8 mouse cellular contexts compared by ENCODE assay signal in the genomic region with DNA sequence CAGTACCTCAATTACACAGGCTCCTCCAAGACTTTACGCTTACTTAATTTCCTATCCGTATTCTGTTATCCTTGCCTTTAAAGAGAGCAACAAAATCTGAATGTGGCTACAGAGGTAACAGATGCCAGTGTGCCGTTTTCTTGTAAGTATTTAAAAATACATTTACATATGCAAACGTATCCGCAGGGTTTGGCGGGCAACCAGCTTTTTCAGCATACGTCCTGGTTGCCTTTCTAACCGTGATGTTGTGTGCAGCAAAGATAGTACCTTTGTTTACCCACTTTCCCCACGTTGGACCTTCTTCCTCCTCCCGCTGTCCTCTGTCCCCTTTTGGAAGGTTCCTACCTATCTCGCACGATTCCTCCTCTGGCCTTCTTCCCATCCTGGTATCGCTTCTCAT. TPM values are rescaled to one million over a fixed set of nuclear protein-coding genes. Genes with fewer than 3 reads are reported as not detected.
A peak's percentile ranks its signal among the peaks of the same experiment; 100 is the strongest.
DNase-seq lines count a peak whose midpoint lies in the region; ATAC-seq and TF ChIP-seq lines count a peak whose summit lies in the region.

No protein-coding gene starts in this region.

- ATAC-seq in hindbrain, embryonic 13.5 days (ENCODE audit: low FRiP score), result no peak
- ATAC-seq in neural tube, embryonic 15.5 days (ENCODE audit: low FRiP score), result no peak

- H3K27ac ChIP-seq in layer of hippocampus, adult 2 months, result peak overlapping the region; percentile 51; the same call in 1 of the 2 replicates
- no peak overlapping the region for H3K27ac ChIP-seq in embryonic facial prominence, embryonic 10.5 days (replicated peaks)
- H3K27ac ChIP-seq in hindbrain, embryonic 13.5 days, result peak overlapping the region; percentile 90
- peak overlapping the region; percentile 84 for H3K27ac ChIP-seq in neural tube, embryonic 15.5 days (replicated peaks)

- no peak for DNase-seq in layer of hippocampus, adult 2 months (ENCODE audit: low spot score in 2 of 2)
- no peak for DNase-seq in layer of hippocampus, postnatal 14 days (ENCODE audit: low spot score in 2 of 2)
- DNase-seq in embryonic facial prominence, embryonic 10.5 days (ENCODE audit: low spot score), result no peak
- no peak for DNase-seq in adrenal gland, postnatal 14 days
- DNase-seq in gastrocnemius, postnatal 14 days, result no peak
- DNase-seq in heart, postnatal 10 days, result no peak

- intact Hi-C loops in gastrocnemius, postnatal 14 days (cut with DNase I; ENCODE audit: low total_unique reads), result no loop called here
- intact Hi-C loops in heart, postnatal 10 days (cut with DNase I), result no loop called here

- H3K4me2 ChIP-seq in hindbrain, embryonic 13.5 days, result peak overlapping the region; percentile 87
- H3K4me2 ChIP-seq in neural tube, embryonic 15.5 days, result peak overlapping the region; percentile 93

- no peak for TF ChIP-seq CTCF in layer of hippocampus, adult 2 months (conservative IDR thresholded peaks at IDR 0.05)

- peak overlapping the region; percentile 30 for H3K4me3 ChIP-seq in layer of hippocampus, adult 2 months
- H3K4me3 ChIP-seq in embryonic facial prominence, embryonic 10.5 days, result peak overlapping the region; percentile 39
- H3K4me3 ChIP-seq in hindbrain, embryonic 13.5 days, result peak overlapping the region; percentile 26
- peak overlapping the region; percentile 25 for H3K4me3 ChIP-seq in neural tube, embryonic 15.5 days (replicated peaks)

- peaks cover 83% of the 10 kb centered on the region for H3K27me3 ChIP-seq in embryonic facial prominence, embryonic 10.5 days (replicated peaks; ENCODE audit: low read depth, poor library complexity, severe bottlenecking)
- H3K27me3 ChIP-seq in hindbrain, embryonic 13.5 days, result peaks cover 67% of the 10 kb centered on the region
- H3K27me3 ChIP-seq in neural tube, embryonic 15.5 days (replicated peaks), result peaks cover 37% of the 10 kb centered on the region

- peaks cover 47% of the 10 kb centered on the region for H3K4me1 ChIP-seq in embryonic facial prominence, embryonic 10.5 days
- H3K4me1 ChIP-seq in hindbrain, embryonic 13.5 days (replicated peaks), result peaks cover 91% of the 10 kb centered on the region
- H3K4me1 ChIP-seq in neural tube, embryonic 15.5 days, result peaks cover 72% of the 10 kb centered on the region

- H3K9ac ChIP-seq in hindbrain, embryonic 13.5 days, result peak overlapping the region; percentile 69
- peak overlapping the region; percentile 32 for H3K9ac ChIP-seq in neural tube, embryonic 15.5 days (replicated peaks)

- 6% methylated on average over 13 of the region's 13 CpGs for WGBS in embryonic facial prominence, embryonic 10.5 days
- WGBS in hindbrain, embryonic 13.5 days, result 4% methylated on average over 13 of the region's 13 CpGs
- 5% methylated on average over 13 of the region's 13 CpGs for WGBS in neural tube, embryonic 15.5 days

- H3K9me3 ChIP-seq in embryonic facial prominence, embryonic 10.5 days, result no peaks in the 10 kb centered on the region
- no peaks in the 10 kb centered on the region for H3K9me3 ChIP-seq in hindbrain, embryonic 13.5 days
- no peaks in the 10 kb centered on the region for H3K9me3 ChIP-seq in neural tube, embryonic 15.5 days (replicated peaks)

- H3K36me3 ChIP-seq in embryonic facial prominence, embryonic 10.5 days (replicated peaks), result no peaks in the 10 kb centered on the region
- H3K36me3 ChIP-seq in hindbrain, embryonic 13.5 days, result no peaks in the 10 kb centered on the region
- no peaks in the 10 kb centered on the region for H3K36me3 ChIP-seq in neural tube, embryonic 15.5 days

RNA-seq across cellular contexts. Expression of gene Rpp25, which starts 2.4 kb away (rescaled TPM):
- 10 to 100 TPM in 1 of 2 experiments, 1 to 10 TPM in 1; 9.5 to 10.2 TPM for total RNA-seq in layer of hippocampus, adult 2 months (2021)
- 10 to 100 TPM in 1 of 2 experiments, 1 to 10 TPM in 1; 8.0 to 12.2 TPM for total RNA-seq in layer of hippocampus, postnatal 14 days (2021)
- polyA plus RNA-seq in embryonic facial prominence, embryonic 10.5 days (2016; fragmentation: Nextera tagmentation; extraction: Ambion mirVana), result 1.6 and 1.7 TPM in 2 replicates
- polyA plus RNA-seq in hindbrain, embryonic 13.5 days (2015; fragmentation: Nextera tagmentation; extraction: Ambion mirVana), result 15.6 and 16.2 TPM in 2 replicates
- 17.4 and 23.5 TPM in 2 replicates for polyA plus RNA-seq in neural tube, embryonic 15.5 days (2015; fragmentation: Nextera tagmentation; extraction: Ambion mirVana)
- 2.2 and 2.7 TPM in 2 replicates for total RNA-seq in adrenal gland, postnatal 14 days (2021)
- total RNA-seq in gastrocnemius, postnatal 14 days (2021), result not detected
- total RNA-seq in heart, postnatal 10 days (2021), result 1 to 10 TPM; 3.4 to 5.7 TPM

RNA-seq across cellular contexts. Expression of gene Cox5a, which starts 19.6 kb away (rescaled TPM):
- 100 to 1,000 TPM; 372 to 376 TPM for total RNA-seq in layer of hippocampus, adult 2 months (2021)
- total RNA-seq in layer of hippocampus, postnatal 14 days (2021), result 100 to 1,000 TPM; 465 to 477 TPM
- 664 and 702 TPM in 2 replicates for polyA plus RNA-seq in embryonic facial prominence, embryonic 10.5 days (2016; fragmentation: Nextera tagmentation; extraction: Ambion mirVana)
- polyA plus RNA-seq in hindbrain, embryonic 13.5 days (2015; fragmentation: Nextera tagmentation; extraction: Ambion mirVana), result 875 and 879 TPM in 2 replicates
- 949 and 1,085 TPM in 2 replicates for polyA plus RNA-seq in neural tube, embryonic 15.5 days (2015; fragmentation: Nextera tagmentation; extraction: Ambion mirVana)
- 1,056 and 1,152 TPM in 2 replicates for total RNA-seq in adrenal gland, postnatal 14 days (2021)
- 1,000 to 10,000 TPM; 1,175 to 1,382 TPM for total RNA-seq in gastrocnemius, postnatal 14 days (2021)
- 1,000 to 10,000 TPM; 2,186 to 2,217 TPM for total RNA-seq in heart, postnatal 10 days (2021)

RNA-seq across cellular contexts. Expression of gene Scamp5, which starts 33.6 kb away (rescaled TPM):
- 100 to 1,000 TPM; 365 to 385 TPM for total RNA-seq in layer of hippocampus, adult 2 months (2021)
- total RNA-seq in layer of hippocampus, postnatal 14 days (2021), result 100 to 1,000 TPM; 439 to 441 TPM
- polyA plus RNA-seq in embryonic facial prominence, embryonic 10.5 days (2016; fragmentation: Nextera tagmentation; extraction: Ambion mirVana), result 9.3 and 9.6 TPM in 2 replicates
- 86.3 and 94.6 TPM in 2 replicates for polyA plus RNA-seq in hindbrain, embryonic 13.5 days (2015; fragmentation: Nextera tagmentation; extraction: Ambion mirVana)
- polyA plus RNA-seq in neural tube, embryonic 15.5 days (2015; fragmentation: Nextera tagmentation; extraction: Ambion mirVana), result 91.1 and 112 TPM in 2 replicates
- total RNA-seq in adrenal gland, postnatal 14 days (2021), result 11.0 and 13.1 TPM in 2 replicates
- 1 to 10 TPM; 3.6 to 6.4 TPM for total RNA-seq in gastrocnemius, postnatal 14 days (2021)
- 1 to 10 TPM; 9.5 to 9.6 TPM for total RNA-seq in heart, postnatal 10 days (2021)

RNA-seq across cellular contexts. Expression of gene Fam219b, which starts 35.9 kb away (rescaled TPM):
- 10 to 100 TPM; 19.9 to 25.7 TPM for total RNA-seq in layer of hippocampus, adult 2 months (2021)
- 10 to 100 TPM; 20.9 to 23.4 TPM for total RNA-seq in layer of hippocampus, postnatal 14 days (2021)
- 17.1 and 17.7 TPM in 2 replicates for polyA plus RNA-seq in embryonic facial prominence, embryonic 10.5 days (2016; fragmentation: Nextera tagmentation; extraction: Ambion mirVana)
- 21.6 and 22.4 TPM in 2 replicates for polyA plus RNA-seq in hindbrain, embryonic 13.5 days (2015; fragmentation: Nextera tagmentation; extraction: Ambion mirVana)
- 22.3 and 23.8 TPM in 2 replicates for polyA plus RNA-seq in neural tube, embryonic 15.5 days (2015; fragmentation: Nextera tagmentation; extraction: Ambion mirVana)
- total RNA-seq in adrenal gland, postnatal 14 days (2021), result 17.5 and 19.1 TPM in 2 replicates
- total RNA-seq in gastrocnemius, postnatal 14 days (2021), result 1 to 10 TPM; 4.5 to 6.1 TPM
- 1 to 10 TPM; 8.0 to 9.1 TPM for total RNA-seq in heart, postnatal 10 days (2021)

RNA-seq across cellular contexts. Expression of gene Mpi, which starts 51.1 kb away (rescaled TPM):
- total RNA-seq in layer of hippocampus, adult 2 months (2021), result 10 to 100 TPM; 72.5 to 77.6 TPM
- 10 to 100 TPM; 71.3 to 78.8 TPM for total RNA-seq in layer of hippocampus, postnatal 14 days (2021)
- polyA plus RNA-seq in embryonic facial prominence, embryonic 10.5 days (2016; fragmentation: Nextera tagmentation; extraction: Ambion mirVana), result 58.7 and 61.7 TPM in 2 replicates
- 67.9 and 75.2 TPM in 2 replicates for polyA plus RNA-seq in hindbrain, embryonic 13.5 days (2015; fragmentation: Nextera tagmentation; extraction: Ambion mirVana)
- 75.8 and 81.7 TPM in 2 replicates for polyA plus RNA-seq in neural tube, embryonic 15.5 days (2015; fragmentation: Nextera tagmentation; extraction: Ambion mirVana)
- total RNA-seq in adrenal gland, postnatal 14 days (2021), result 35.8 and 38.6 TPM in 2 replicates
- 10 to 100 TPM; 69.8 to 87.0 TPM for total RNA-seq in gastrocnemius, postnatal 14 days (2021)
- 100 to 1,000 TPM; 129 to 131 TPM for total RNA-seq in heart, postnatal 10 days (2021)

Comparison
In these comparisons a context has a peak if more than half of its experiments do, and no peak if none do; other contexts are left out.
1. RNA of gene Scamp5, which starts 33.6 kb away (total RNA-seq): 439 to 441 TPM in layer of hippocampus, postnatal 14 days and 365 to 385 TPM in layer of hippocampus, adult 2 months; 11.0 to 13.1 TPM in adrenal gland, postnatal 14 days, 9.5 to 9.6 TPM in heart, postnatal 10 days and 3.6 to 6.4 TPM in gastrocnemius, postnatal 14 days; every median in the first group is over 10 times any median in the second.
2. Peak in every context shown above with its lines, with median percentiles within 50 percentile points of each other: H3K4me3 ChIP-seq.